In genomic region chr16:4964731-4965391, GRCm38 (mm10) we compare ENCODE assay signal across 8 mouse cellular contexts. TPM values are rescaled to one million over a fixed set of nuclear protein-coding genes. Genes with fewer than 3 reads are reported as not detected.
DNase-seq lines count a peak whose midpoint lies in the region; ATAC-seq and TF ChIP-seq lines count a peak whose summit lies in the region.

No protein-coding gene starts in this region.

- no peak for DNase-seq in frontal cortex, adult 2 months (ENCODE audit: extremely low spot score in 1 of 2, low spot score in 1 of 2)
- peak; percentile 9 for DNase-seq in limb, embryonic 14.5 days (ENCODE audit: low spot score)
- no peak for DNase-seq in stomach, postnatal 0 days (ENCODE audit: low spot score)
- no peak for DNase-seq in thymus, postnatal 0 days (ENCODE audit: low spot score)
- DNase-seq in spleen, postnatal 36 days (ENCODE audit: low spot score in 2 of 2) = no peak

- WGBS in limb, embryonic 14.5 days = 26% methylated on average over 13 of the region's 13 CpGs
- WGBS in stomach, postnatal 0 days = 18% methylated on average over 13 of the region's 13 CpGs

- H3K79me3 ChIP-seq in C2C12 (ENCODE audit: low read depth) = peaks cover 26% of the 10 kb centered on the region

- peaks cover 10% of the 10 kb centered on the region for H3K27me3 ChIP-seq in C2C12 (ENCODE audit: control insufficient read depth, insufficient read depth, insufficient read length)
- no peaks in the 10 kb centered on the region for H3K27me3 ChIP-seq in limb, embryonic 14.5 days (ENCODE audit: control insufficient read depth, insufficient read depth, low read length)
- H3K27me3 ChIP-seq in stomach, postnatal 0 days (ENCODE audit: control insufficient read depth, insufficient read depth, low read length) = no peaks in the 10 kb centered on the region

- TF ChIP-seq CTCF in C2C12 (IDR thresholded peaks at IDR 0.05; ENCODE audit: control insufficient read depth, insufficient read depth, insufficient read length) = no peak
- TF ChIP-seq CTCF in stomach, postnatal 0 days (IDR thresholded peaks at IDR 0.05; ENCODE audit: low read depth) = no peak

- H3K27ac ChIP-seq in limb, embryonic 14.5 days (replicated peaks; ENCODE audit: low read depth, low read length) = peak overlapping the region; percentile 41
- H3K27ac ChIP-seq in stomach, postnatal 0 days (replicated peaks) = peak overlapping the region; percentile 85

- H3ac ChIP-seq in C2C12 (ENCODE audit: control insufficient read depth, insufficient read length, low read depth) = peak overlapping the region; percentile 71

- peak overlapping the region; percentile 64 for H3K4me2 ChIP-seq in limb, embryonic 14.5 days (replicated peaks; ENCODE audit: low read depth, low read length, severe bottlenecking)
- peak overlapping the region; percentile 85 for H3K4me2 ChIP-seq in stomach, postnatal 0 days (replicated peaks; ENCODE audit: low read depth)

- ATAC-seq in frontal cortex, adult (ENCODE audit: low TSS enrichment) = peak; percentile 11
- ATAC-seq in erythroblast, adult 5-6 weeks (replicated peaks; ENCODE audit: low FRiP score, poor library complexity, severe bottlenecking) = peak; percentile 29
- 0 out of 2 replicates have a peak, but pooled peaks have one; percentile 0 for ATAC-seq in limb, embryonic 14.5 days (ENCODE audit: low FRiP score, low read depth)
- ATAC-seq in stomach, postnatal 0 days (ENCODE audit: low FRiP score, low TSS enrichment) = no peak

- TF ChIP-seq EP300 in stomach, postnatal 0 days (optimal IDR thresholded peaks at IDR 0.05) = no peak

- peak overlapping the region; percentile 78 for H3K4me3 ChIP-seq in C2C12 (ENCODE audit: insufficient read depth, poor library complexity, severe bottlenecking)
- H3K4me3 ChIP-seq in limb, embryonic 14.5 days (replicated peaks; ENCODE audit: low read length) = peak overlapping the region; percentile 89
- H3K4me3 ChIP-seq in stomach, postnatal 0 days (ENCODE audit: low read depth, low read length) = peak overlapping the region; percentile 89

- H3K9me3 ChIP-seq in limb, embryonic 14.5 days (ENCODE audit: control insufficient read depth, low read length) = no peaks in the 10 kb centered on the region
- H3K9me3 ChIP-seq in stomach, postnatal 0 days (ENCODE audit: control insufficient read depth, low read length) = no peaks in the 10 kb centered on the region

- H3K36me3 ChIP-seq in C2C12 (ENCODE audit: control insufficient read depth, insufficient read depth) = no peaks in the 10 kb centered on the region
- no peaks in the 10 kb centered on the region; the same call in 1 of the 2 replicates for H3K36me3 ChIP-seq in limb, embryonic 14.5 days (ENCODE audit: control insufficient read depth, insufficient read depth, low read length)
- H3K36me3 ChIP-seq in stomach, postnatal 0 days (ENCODE audit: control insufficient read depth, insufficient read depth, low read length) = no peaks in the 10 kb centered on the region

- peak overlapping the region; percentile 76 for H3K9ac ChIP-seq in limb, embryonic 14.5 days (ENCODE audit: low read depth, low read length, severe bottlenecking)
- H3K9ac ChIP-seq in stomach, postnatal 0 days (ENCODE audit: low read length) = peak overlapping the region; percentile 86

- peaks cover 9% of the 10 kb centered on the region for H3K4me1 ChIP-seq in limb, embryonic 14.5 days (ENCODE audit: control insufficient read depth, insufficient read depth, low read length)
- peaks cover 3% of the 10 kb centered on the region; the same call in 1 of the 2 replicates for H3K4me1 ChIP-seq in stomach, postnatal 0 days (replicated peaks; ENCODE audit: control insufficient read depth, insufficient read depth)

- TF ChIP-seq POLR2A in limb, embryonic 14.5 days (IDR thresholded peaks at IDR 0.05; ENCODE audit: borderline replicate concordance, extremely low read depth, insufficient read depth, insufficient read length) = no peak

- peaks cover 41% of the 10 kb centered on the region for H3K79me2 ChIP-seq in C2C12 (ENCODE audit: control insufficient read depth, insufficient read depth)

TF ChIP-seq in C2C12, 6 proteins besides CTCF, POLR2A, EP300 and RAD21:
- TF ChIP-seq CEBPB (IDR thresholded peaks at IDR 0.05; ENCODE audit: low read depth) (no peak), MYOG (IDR thresholded peaks at IDR 0.05; ENCODE audit: control insufficient read depth, extremely low read depth, insufficient read length) (no peak), MAX (IDR thresholded peaks at IDR 0.05) (no peak), MYOD1 (IDR thresholded peaks at IDR 0.05; ENCODE audit: control insufficient read depth, insufficient read length, low read depth) (no peak), USF1 (IDR thresholded peaks at IDR 0.05; ENCODE audit: low read depth) (no peak), FOSL1 (IDR thresholded peaks at IDR 0.05; ENCODE audit: insufficient read depth, low read length, poor library complexity, severe bottlenecking) (no peak)

RNA-seq across cellular contexts. Expression of gene Anks3, which starts 0.9 kb away (rescaled TPM):
- 102 and 107 TPM in 2 replicates for polyA plus RNA-seq in frontal cortex, adult 2 months (2012; rRNA removed)
- 20.9 TPM for polyA plus RNA-seq in C2C12 (2012; fragmentation: generic; extraction: Trizol)
- 14.4 and 17.3 TPM in 2 replicates for total RNA-seq in erythroblast, adult 5-6 weeks (2015; ENCODE audit: low replicate concordance)
- 16.4 and 25.0 TPM in 2 replicates for total RNA-seq in erythroblast, adult 5-6 weeks (2017; ENCODE audit: low replicate concordance)
- 106 and 108 TPM in 2 replicates for polyA plus RNA-seq in limb, embryonic 14.5 days (2012; rRNA removed)
- 59.3 and 67.9 TPM in 2 replicates for polyA plus RNA-seq in limb, embryonic 14.5 days (2014; fragmentation: Nextera tagmentation; extraction: Ambion mirVana)
- polyA plus RNA-seq in stomach, postnatal 0 days (2015; fragmentation: Nextera tagmentation; extraction: Ambion mirVana) = 21.6 and 22.7 TPM in 2 replicates
- 45.3 and 50.3 TPM in 2 replicates for polyA plus RNA-seq in thymus, postnatal 0 days (2015; fragmentation: Nextera tagmentation; extraction: Ambion mirVana)

RNA-seq across cellular contexts. Expression of gene Nudt16l1, which starts 26.3 kb away (rescaled TPM):
- 84.5 and 94.6 TPM in 2 replicates for polyA plus RNA-seq in frontal cortex, adult 2 months (2012; rRNA removed)
- 59.6 TPM for polyA plus RNA-seq in C2C12 (2012; fragmentation: generic; extraction: Trizol)
- total RNA-seq in erythroblast, adult 5-6 weeks (2015; ENCODE audit: low replicate concordance) = 5.0 and 6.9 TPM in 2 replicates
- total RNA-seq in erythroblast, adult 5-6 weeks (2017; ENCODE audit: low replicate concordance) = 0.51 and 2.2 TPM in 2 replicates
- 127 and 140 TPM in 2 replicates for polyA plus RNA-seq in limb, embryonic 14.5 days (2012; rRNA removed)
- polyA plus RNA-seq in limb, embryonic 14.5 days (2014; fragmentation: Nextera tagmentation; extraction: Ambion mirVana) = 172 and 178 TPM in 2 replicates
- 92.9 and 93.6 TPM in 2 replicates for polyA plus RNA-seq in stomach, postnatal 0 days (2015; fragmentation: Nextera tagmentation; extraction: Ambion mirVana)
- polyA plus RNA-seq in thymus, postnatal 0 days (2015; fragmentation: Nextera tagmentation; extraction: Ambion mirVana) = 150 and 151 TPM in 2 replicates

RNA-seq across cellular contexts. Expression of gene Sept12, which starts 32.8 kb away (rescaled TPM):
- not detected in 2 replicates for polyA plus RNA-seq in frontal cortex, adult 2 months (2012; rRNA removed)
- polyA plus RNA-seq in C2C12 (2012; fragmentation: generic; extraction: Trizol) = not detected
- not detected in 2 replicates for total RNA-seq in erythroblast, adult 5-6 weeks (2015; ENCODE audit: low replicate concordance)
- total RNA-seq in erythroblast, adult 5-6 weeks (2017; ENCODE audit: low replicate concordance) = not detected in 2 replicates
- 0.04 and 0.05 TPM in 2 replicates for polyA plus RNA-seq in limb, embryonic 14.5 days (2012; rRNA removed)
- polyA plus RNA-seq in limb, embryonic 14.5 days (2014; fragmentation: Nextera tagmentation; extraction: Ambion mirVana) = not detected in 2 replicates
- not detected in 2 replicates for polyA plus RNA-seq in stomach, postnatal 0 days (2015; fragmentation: Nextera tagmentation; extraction: Ambion mirVana)
- polyA plus RNA-seq in thymus, postnatal 0 days (2015; fragmentation: Nextera tagmentation; extraction: Ambion mirVana) = 0.05 and 0.14 TPM in 2 replicates

RNA-seq across cellular contexts. Expression of gene Smim22, which starts 42.2 kb away (rescaled TPM):
- 0.92 and 0.94 TPM in 2 replicates for polyA plus RNA-seq in frontal cortex, adult 2 months (2012; rRNA removed)
- polyA plus RNA-seq in C2C12 (2012; fragmentation: generic; extraction: Trizol) = not detected
- total RNA-seq in erythroblast, adult 5-6 weeks (2015; ENCODE audit: low replicate concordance) = not detected in 2 replicates
- not detected in 2 replicates for total RNA-seq in erythroblast, adult 5-6 weeks (2017; ENCODE audit: low replicate concordance)
- polyA plus RNA-seq in limb, embryonic 14.5 days (2012; rRNA removed) = 2.9 and 3.5 TPM in 2 replicates
- 4.2 and 4.5 TPM in 2 replicates for polyA plus RNA-seq in limb, embryonic 14.5 days (2014; fragmentation: Nextera tagmentation; extraction: Ambion mirVana)
- 112 and 114 TPM in 2 replicates for polyA plus RNA-seq in stomach, postnatal 0 days (2015; fragmentation: Nextera tagmentation; extraction: Ambion mirVana)
- polyA plus RNA-seq in thymus, postnatal 0 days (2015; fragmentation: Nextera tagmentation; extraction: Ambion mirVana) = 6.4 and 11.7 TPM in 2 replicates

RNA-seq across cellular contexts. Expression of gene Rogdi, which starts 48.5 kb away (rescaled TPM):
- 320 and 348 TPM in 2 replicates for polyA plus RNA-seq in frontal cortex, adult 2 months (2012; rRNA removed)
- 16.7 TPM for polyA plus RNA-seq in C2C12 (2012; fragmentation: generic; extraction: Trizol)
- 35.3 and 39.2 TPM in 2 replicates for total RNA-seq in erythroblast, adult 5-6 weeks (2015; ENCODE audit: low replicate concordance)
- total RNA-seq in erythroblast, adult 5-6 weeks (2017; ENCODE audit: low replicate concordance) = 6.8 and 9.5 TPM in 2 replicates
- 64.5 and 81.5 TPM in 2 replicates for polyA plus RNA-seq in limb, embryonic 14.5 days (2012; rRNA removed)
- polyA plus RNA-seq in limb, embryonic 14.5 days (2014; fragmentation: Nextera tagmentation; extraction: Ambion mirVana) = 50.1 and 56.7 TPM in 2 replicates
- 36.6 and 44.7 TPM in 2 replicates for polyA plus RNA-seq in stomach, postnatal 0 days (2015; fragmentation: Nextera tagmentation; extraction: Ambion mirVana)
- 35.1 TPM in 2 replicates for polyA plus RNA-seq in thymus, postnatal 0 days (2015; fragmentation: Nextera tagmentation; extraction: Ambion mirVana)
